Mouse (Mus musculus): ENCODE data around the gene Usp49.

DNA sequence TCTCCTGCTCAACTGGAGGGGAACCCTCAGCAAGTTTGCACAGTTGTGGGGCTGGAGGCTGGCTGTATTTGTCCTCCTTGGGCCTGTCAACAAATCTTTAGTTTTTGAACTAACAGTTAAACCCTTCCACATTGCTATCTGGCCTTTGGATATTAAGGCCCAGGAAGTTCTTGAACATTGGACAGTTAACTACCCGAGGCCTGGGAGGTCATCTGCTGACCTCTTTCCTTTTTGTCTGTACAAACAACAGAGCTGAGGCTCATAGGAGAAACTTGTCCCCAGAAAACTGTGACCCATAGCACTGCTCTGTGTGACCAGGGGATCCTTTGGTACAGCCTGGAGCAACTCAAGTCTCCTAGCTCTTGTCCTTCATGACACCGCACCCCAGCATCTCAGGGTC is 68.6 kb downstream of the Usp49 start:
- TF ChIP-seq CTCF (IDR thresholded peaks at IDR 0.05; ENCODE audit: low read depth): no peak
- no peak for TF ChIP-seq EP300 (IDR thresholded peaks at IDR 0.05; ENCODE audit: low read depth)
